Mouse (Mus musculus) testis, adult 2 months (tissue): ENCODE data around the gene Thsd4. TPM values are rescaled to one million over a fixed set of nuclear protein-coding genes. Genes with fewer than 3 reads are reported as not detected.
A peak's percentile ranks its signal among the peaks of the same experiment; 100 is the strongest.

Experiments
- H3K27ac ChIP-seq: fragments of 200-500 bp; 2 replicates; pipeline ENCODE4 v1.5.1; 2012; ENCODE audit warnings: low read depth, low read length; ENCODE audit not compliant: control insufficient read depth, insufficient read depth
- H3K27me3 ChIP-seq: fragments of 200-500 bp; 2 replicates; pipeline ENCODE4 v1.6.1; 2012; ENCODE audit warnings: mild to moderate bottlenecking, low read length, moderate library complexity; ENCODE audit not compliant: control insufficient read depth, insufficient read depth
- H3K36me3 ChIP-seq: fragments of 200-500 bp; 2 replicates; pipeline ENCODE4 v1.6.1; 2012; ENCODE audit warnings: mild to moderate bottlenecking, low read length; ENCODE audit not compliant: control insufficient read depth, insufficient read depth
- H3K4me1 ChIP-seq: fragments of 200-500 bp; 2 replicates; pipeline ENCODE4 v1.6.1; 2012; ENCODE audit warnings: low read length; ENCODE audit not compliant: control insufficient read depth, insufficient read depth
- H3K4me3 ChIP-seq: fragments of 200-500 bp; 2 replicates; pipeline ENCODE4 v1.5.1; 2012; ENCODE audit warnings: low read depth, mild to moderate bottlenecking, low read length, moderate library complexity, mixed read lengths; ENCODE audit not compliant: control insufficient read depth
- CTCF ChIP-seq: fragments of 200-500 bp; IDR thresholded peaks from 2 replicates; pipeline ENCODE4 v1.5.1; 2012; ENCODE audit warnings: low read depth, mild to moderate bottlenecking, inconsistent platforms, low read length, moderate library complexity; ENCODE audit not compliant: control insufficient read depth, insufficient read depth, insufficient replicate concordance
- POLR2A ChIP-seq: fragments of 200-500 bp; IDR thresholded peaks from 2 replicates; pipeline ENCODE4 v1.6.1; 2012; ENCODE audit warnings: low read depth, mild to moderate bottlenecking, inconsistent platforms, low read length, moderate library complexity; ENCODE audit not compliant: control insufficient read depth
- polyA plus RNA-seq: library from polyadenylated mRNA; depleted of rRNA; stranded (reverse); fragments of >200 nt; gene quantifications from 2 replicates; pipeline ENCODE4 v1.2.3, GENCODE M21; 2012

Thsd4 gene
- polyA plus RNA-seq, 1 experiment: 1.4 TPM

GRCm38 (mm10) chr9:60139446-60139845, 382.4 kb downstream of the Thsd4 start:
- H3K27ac ChIP-seq: no peak overlapping the region
- H3K36me3 ChIP-seq: no peaks in the 10 kb centered on the region
- H3K4me1 ChIP-seq: no peaks in the 10 kb centered on the region; the same call in 1 of the 2 replicates
- H3K27me3 ChIP-seq: no peaks in the 10 kb centered on the region
- TF ChIP-seq POLR2A (no peak), CTCF (no peak)
- H3K4me3 ChIP-seq: no peak overlapping the region

- Histone ChIP-seq H3K4me3 (no peak overlapping the region), H3K27ac (no peak overlapping the region), H3K27me3 (no peaks in the 10 kb centered on the region), H3K36me3 (no peaks in the 10 kb centered on the region), H3K4me1 (no peaks in the 10 kb centered on the region)
- TF ChIP-seq POLR2A (no peak), CTCF (no peak)
Observed at GRCm38 (mm10) chr9:60129235-60129991, 392.4 kb downstream of the Thsd4 start.

GRCm38 (mm10) chr9:60126961-60127360, 394.9 kb downstream of the Thsd4 start:
- Histone ChIP-seq H3K27me3 (no peaks in the 10 kb centered on the region), H3K4me3 (no peak overlapping the region), H3K36me3 (no peaks in the 10 kb centered on the region), H3K27ac (no peak overlapping the region), H3K4me1 (no peaks in the 10 kb centered on the region)
- TF ChIP-seq POLR2A: no peak
- no peak for TF ChIP-seq CTCF

- Histone ChIP-seq H3K36me3 (no peaks in the 10 kb centered on the region), H3K4me1 (no peaks in the 10 kb centered on the region), H3K27ac (no peak overlapping the region), H3K4me3 (no peak overlapping the region), H3K27me3 (no peaks in the 10 kb centered on the region)
- TF ChIP-seq POLR2A: no peak
- no peak for TF ChIP-seq CTCF
Observed at GRCm38 (mm10) chr9:60124102-60124501, 397.7 kb downstream of the Thsd4 start.

- Histone ChIP-seq H3K27ac (no peak overlapping the region), H3K4me3 (no peak overlapping the region), H3K27me3 (no peaks in the 10 kb centered on the region), H3K36me3 (no peaks in the 10 kb centered on the region), H3K4me1 (no peaks in the 10 kb centered on the region)
- TF ChIP-seq POLR2A (no peak), CTCF (no peak)
Observed at GRCm38 (mm10) chr9:60123066-60123465, 398.8 kb downstream of the Thsd4 start.

- Histone ChIP-seq H3K27ac (peak overlapping the region; percentile 77), H3K4me3 (no peak overlapping the region), H3K4me1 (no peaks in the 10 kb centered on the region), H3K27me3 (no peaks in the 10 kb centered on the region), H3K36me3 (no peaks in the 10 kb centered on the region)
- no peak for TF ChIP-seq POLR2A
- TF ChIP-seq CTCF: no peak
Observed at GRCm38 (mm10) chr9:60119846-60120245, 402.0 kb downstream of the Thsd4 start.

- H3K27me3 ChIP-seq: no peaks in the 10 kb centered on the region
- no peaks in the 10 kb centered on the region for H3K4me1 ChIP-seq
- no peaks in the 10 kb centered on the region for H3K36me3 ChIP-seq
- no peak overlapping the region for H3K4me3 ChIP-seq
- H3K27ac ChIP-seq: no peak overlapping the region
- TF ChIP-seq CTCF (no peak), POLR2A (no peak)
Observed at GRCm38 (mm10) chr9:60117831-60118230, 404.0 kb downstream of the Thsd4 start.
